Mouse (Mus musculus) heart, postnatal 10 days (tissue): ENCODE data around the gene Ccdc22. TPM values are rescaled to one million over a fixed set of nuclear protein-coding genes. Genes with fewer than 3 reads are reported as not detected.

Experiments used
- DNase-seq, 2 experiments: peaks; one replicate each; pipeline ENCODE4 v3.0.0; 2021
- intact Hi-C: fragments of 180-260 bp; cut with DNase I; formaldehyde crosslinking; loops from one replicate; pipeline ENCODE4 v1.15.1; 2025
- total RNA-seq, 2 experiments: library from RNA; stranded (reverse); gene quantifications; 2 replicates each; pipeline ENCODE4 v1.2.3; 2021

The Ccdc22 gene
- 10 to 100 TPM; 11.4 to 12.4 TPM for total RNA-seq

DNA sequence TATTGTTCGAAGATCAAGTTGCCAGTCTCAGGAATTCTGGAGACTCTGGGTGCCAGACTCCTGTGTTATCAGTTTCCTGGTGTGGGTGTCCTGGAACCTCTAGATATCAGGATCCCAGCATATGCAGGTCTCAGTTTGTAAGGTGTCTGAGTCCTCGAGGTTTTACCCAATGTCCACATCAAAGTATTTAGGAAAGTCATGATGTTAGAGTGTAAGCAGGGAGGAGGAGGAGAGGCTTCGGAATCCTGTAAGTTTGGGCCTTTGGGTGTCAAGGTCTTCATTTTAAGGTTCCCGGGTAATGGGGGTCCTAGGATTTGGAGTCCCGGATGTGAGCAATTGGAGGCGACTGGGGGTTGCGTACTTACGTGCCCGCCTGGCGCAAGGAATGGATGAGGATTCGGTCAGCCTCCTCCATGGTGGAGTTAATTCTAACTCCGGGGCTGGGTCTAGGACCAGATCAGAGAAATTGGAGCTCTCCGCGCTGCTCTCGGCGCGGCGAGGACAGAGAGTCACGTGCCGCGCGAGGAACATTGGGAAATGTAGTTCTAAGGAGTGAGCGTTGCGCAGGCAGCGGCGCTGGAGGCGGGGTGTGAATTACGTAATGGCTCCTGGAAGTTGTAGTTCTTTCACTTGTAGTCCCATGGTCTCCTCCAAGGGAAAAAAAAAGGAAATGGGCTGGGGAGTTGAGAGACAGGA, at the start of gene Ccdc22:
Ccdc22 (minus strand) TSS at position 639 of the 696 bp plus-strand sequence.
- DNase-seq: peak; percentile 87 to 89
- intact Hi-C loops: no loop called here

DNA sequence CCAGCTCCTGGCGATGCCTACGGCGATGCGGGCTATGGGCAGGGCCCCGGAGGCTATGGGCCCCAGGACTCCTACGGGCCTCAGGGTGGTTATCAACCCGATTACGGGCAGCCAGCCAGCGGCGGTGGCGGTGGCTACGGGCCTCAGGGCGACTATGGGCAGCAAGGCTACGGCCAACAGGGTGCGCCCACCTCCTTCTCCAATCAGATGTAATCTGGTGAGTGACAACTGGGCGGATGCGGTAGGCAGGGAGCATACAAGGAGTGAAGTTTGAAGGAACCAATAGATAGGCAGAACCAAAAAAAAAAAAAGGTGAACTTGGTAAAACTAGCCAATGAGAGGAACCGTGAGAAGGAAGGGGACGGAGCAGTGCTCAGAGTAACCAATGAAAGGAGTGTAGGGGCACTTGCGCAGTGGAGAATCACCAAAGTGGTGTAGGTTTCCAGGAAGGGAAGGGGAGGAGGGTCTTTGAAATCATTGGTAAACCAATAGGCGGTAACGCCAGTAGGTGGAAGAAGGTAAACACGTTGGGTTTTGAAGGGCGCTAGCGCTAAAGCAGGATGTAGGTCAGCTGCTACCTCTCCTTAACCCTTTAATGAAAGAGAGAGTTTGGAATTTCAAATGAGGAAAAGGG, 43.5 kb upstream of the Ccdc22 start:
- intact Hi-C loops: loop anchor here (2.0 to 5.0 kb wide), 2 partner anchors 24 to 44 kb away; no protein-coding TSS in a partner anchor
- peak; percentile 83 to 85 for DNase-seq

DNA sequence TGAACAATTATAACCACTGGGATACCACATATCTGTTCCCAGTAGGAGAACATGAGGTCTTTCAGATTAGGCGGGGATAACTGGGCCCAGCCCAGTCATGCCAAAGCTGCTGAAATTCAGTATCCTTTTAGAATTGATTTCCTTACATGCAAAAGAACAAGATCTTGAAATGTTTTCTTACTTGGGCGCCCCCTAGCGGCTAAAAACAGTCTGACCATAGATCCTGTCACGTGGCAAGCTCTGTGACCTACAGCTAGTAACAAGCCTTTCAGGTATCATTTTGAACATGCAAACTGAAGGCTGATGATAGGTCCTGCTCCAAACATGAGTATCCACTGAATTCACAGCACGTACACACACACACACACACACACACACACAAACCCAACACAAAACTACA, 40.0 kb upstream of the Ccdc22 start:
- intact Hi-C loops: loop anchor here (2.0 to 5.0 kb wide), 4 partner anchors 47 to 325 kb away; no protein-coding TSS in a partner anchor
- peak; percentile 69 to 79 for DNase-seq

DNA sequence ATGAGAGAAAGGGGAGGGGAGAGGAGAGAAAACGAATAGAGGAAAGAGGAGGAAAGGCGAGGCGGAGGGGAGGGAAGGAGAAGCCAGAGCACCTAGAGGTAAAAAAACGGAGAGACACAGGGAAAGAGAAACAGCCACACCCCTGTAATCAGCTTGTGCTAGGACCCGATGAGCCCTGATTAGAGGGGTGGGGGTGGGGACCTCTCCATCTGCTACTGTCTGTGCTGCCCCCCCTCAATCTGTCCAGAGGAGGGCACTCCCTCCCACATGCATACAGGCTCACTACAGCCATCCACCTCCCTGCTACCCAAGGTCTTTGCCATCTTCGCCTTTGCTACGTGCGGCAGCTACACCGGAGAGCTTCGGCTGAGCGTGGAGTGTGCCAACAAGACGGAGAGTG, 35.5 kb upstream of the Ccdc22 start:
- intact Hi-C loops: no loop called here
- DNase-seq: no peak

DNA sequence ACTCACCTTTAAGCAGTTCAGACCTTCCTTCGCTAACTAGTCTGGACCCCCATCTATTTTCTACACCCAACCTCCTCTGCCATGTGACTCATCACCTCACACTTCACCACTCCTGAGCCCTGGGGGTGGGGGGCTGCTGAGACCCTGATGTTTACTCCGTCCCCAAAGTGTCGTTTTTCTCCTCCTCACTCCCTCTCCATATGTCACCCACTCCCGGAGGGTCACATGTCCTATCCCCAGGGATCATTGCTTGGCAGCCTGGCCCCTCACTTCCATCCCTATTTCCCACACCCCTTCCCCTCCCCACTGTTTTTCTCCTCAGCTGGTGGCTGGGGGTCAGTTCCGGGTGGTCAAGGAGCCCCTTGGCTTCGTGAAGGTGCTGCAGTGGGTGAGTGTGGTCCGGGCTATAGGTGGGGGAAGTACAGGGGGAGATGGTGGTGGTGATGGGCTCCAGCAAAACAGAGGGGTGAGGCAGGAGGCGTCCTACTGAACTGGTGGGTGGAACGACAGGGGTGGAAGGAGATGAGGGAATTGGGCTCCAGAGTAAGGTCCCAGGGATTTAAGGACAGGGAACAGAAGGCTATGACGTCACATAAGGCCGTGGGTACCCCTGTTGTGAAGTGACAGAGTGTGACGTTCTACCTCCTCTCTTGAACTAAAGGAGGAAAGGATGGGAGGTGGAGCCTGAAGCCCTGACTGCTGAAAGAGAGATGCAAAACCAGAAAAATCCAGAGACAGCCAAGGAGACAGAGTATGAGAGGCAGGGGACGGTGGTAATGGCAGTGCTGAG, 34.4 kb upstream of the Ccdc22 start:
- intact Hi-C loops: no loop called here
- no peak for DNase-seq

DNA sequence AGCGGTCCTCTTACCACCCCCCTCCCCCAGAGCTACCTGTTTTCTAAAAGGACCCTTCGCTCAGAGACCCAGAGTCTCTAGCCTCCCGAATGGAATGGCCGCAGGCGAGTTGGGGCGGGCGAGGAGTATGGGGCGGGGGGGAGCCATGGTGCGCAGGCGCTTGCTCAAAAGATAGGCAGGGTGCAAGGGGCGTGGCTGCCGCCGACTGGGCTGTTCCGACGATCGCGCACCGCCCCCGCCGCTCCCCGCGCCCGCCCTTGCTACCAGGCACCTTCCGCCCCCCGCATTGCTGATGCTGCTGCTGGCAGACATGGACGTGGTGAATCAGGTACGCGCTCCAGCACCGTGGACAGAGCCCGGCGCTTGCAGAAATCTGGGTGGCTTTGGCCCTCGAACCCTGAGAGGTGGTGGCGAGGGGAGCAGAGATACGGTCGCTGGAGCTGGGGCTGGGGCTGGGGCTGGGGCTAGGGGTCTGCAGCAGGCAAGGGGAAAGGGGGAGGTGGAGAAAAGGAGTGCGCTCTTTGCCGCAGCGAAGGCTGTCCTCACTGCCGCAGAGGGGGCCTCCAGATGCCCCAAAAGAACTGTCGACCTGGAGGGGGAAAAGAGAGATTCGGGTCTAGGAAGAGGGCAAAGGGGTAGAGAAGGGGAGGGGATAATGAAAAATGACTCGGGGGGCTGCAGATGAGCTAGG, 33.2 kb upstream of the Ccdc22 start, which contains the start of gene Syp:
Syp (plus strand) TSS at position 71 of the 691 bp plus-strand sequence.
- peak; percentile 60 to 71 for DNase-seq
- intact Hi-C loops: no loop called here

DNA sequence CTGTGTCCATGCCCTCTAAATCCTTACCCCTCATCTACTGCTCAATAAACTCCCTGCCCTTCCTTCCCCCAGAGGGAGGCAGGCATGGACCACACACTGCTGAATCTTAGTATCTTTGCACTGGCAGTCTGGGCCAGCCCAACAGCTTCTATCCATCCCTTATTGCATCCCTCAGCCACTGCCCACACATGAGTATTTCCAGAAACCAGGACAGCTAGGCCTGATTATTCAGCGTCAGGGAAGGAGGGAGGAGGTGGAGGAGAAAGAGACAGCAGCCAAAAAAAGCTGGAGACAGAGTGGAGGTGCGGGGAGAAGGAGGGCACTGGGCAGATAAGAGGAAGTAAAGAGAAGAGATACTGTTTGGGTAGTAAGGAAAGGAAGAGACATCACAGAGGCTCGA, 29.8 kb upstream of the Ccdc22 start:
- no peak for DNase-seq

DNA sequence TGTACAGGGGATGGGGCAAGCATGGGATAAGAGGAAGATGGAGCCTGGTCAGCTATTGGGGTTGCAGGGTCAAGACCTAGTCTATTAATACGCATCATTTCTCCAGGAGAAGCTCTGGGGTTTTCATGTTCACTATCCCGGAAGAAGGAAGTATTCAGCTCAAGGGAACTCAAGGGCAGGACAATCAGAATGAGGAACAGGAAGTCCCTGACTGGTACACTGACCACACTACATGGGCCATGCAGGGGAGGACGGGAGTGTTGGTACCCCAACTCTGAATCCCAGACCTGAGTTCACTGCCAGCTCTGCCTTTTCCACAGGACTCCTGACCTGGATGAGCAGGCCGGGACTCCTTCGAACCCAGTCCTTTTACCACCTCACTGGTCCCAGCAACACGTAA, 27.2 kb upstream of the Ccdc22 start:
- no peak for DNase-seq
- intact Hi-C loops: no loop called here

More for the DNA sequence above, 29.8 kb upstream of the Ccdc22 start:
- intact Hi-C loops: no loop called here

DNA sequence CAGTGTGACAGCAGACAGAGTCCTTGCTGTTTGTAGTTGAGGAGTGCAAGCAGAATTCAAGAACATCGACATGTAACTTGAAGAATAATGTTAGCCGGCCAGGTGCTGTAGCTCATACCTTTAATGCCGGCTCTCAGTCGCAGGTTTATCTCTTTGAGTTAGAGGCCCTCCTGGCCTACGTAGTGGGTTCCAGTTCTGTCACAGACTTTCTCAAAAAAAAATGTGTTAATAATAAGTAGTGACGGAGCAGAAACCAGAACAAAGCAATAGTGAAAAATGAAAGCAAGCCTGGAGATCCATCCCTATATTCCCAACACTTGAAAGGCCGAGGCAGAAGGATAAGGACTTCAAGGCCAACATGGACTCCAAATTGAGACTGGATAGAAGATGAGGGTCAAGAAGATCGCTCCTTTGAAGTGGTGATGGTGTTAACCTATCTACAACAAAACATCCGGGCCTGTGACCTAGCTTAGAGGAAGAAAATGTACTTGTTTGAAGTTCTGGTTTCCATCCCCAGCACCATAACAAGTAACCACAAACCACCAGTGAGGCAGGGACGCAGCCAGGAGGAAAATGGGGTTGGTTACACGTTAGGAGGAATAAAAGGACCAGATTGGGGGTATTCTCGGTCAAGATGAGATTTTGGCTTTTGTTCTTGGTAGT, 12.7 kb upstream of the Ccdc22 start:
- intact Hi-C loops: no loop called here
- DNase-seq: no peak

DNA sequence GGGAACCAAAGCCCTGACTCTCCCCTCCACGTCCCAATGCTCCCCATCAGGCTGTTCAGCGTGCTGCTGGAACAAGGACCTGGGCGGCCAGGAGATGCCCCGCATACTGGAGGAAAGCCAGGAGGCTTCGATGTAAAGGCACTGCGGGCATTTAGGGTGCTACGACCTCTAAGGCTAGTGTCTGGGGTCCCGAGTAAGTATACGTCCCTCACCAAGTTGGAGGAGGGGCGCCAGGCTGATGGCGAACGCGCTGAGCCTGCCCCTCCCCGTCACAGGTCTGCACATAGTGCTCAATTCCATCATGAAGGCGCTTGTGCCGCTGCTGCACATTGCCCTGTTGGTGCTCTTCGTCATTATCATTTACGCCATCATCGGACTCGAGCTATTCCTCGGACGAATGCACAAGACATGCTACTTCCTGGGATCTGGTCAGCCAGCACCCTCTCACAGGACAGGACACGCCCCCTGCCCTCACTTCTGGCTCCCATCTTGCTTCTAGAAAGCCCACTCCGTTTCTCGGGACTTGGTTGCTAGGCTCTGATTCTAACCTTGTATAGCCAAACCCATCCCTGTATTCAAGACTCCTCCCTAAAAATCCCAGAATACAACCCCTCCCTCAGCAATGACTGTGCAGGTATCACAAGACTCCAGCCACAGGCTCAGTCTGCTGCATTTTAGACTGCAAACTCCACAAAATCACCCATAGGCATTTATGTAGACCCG, 5.4 kb upstream of the Ccdc22 start:
- intact Hi-C loops: no loop called here
- DNase-seq: no peak

DNA sequence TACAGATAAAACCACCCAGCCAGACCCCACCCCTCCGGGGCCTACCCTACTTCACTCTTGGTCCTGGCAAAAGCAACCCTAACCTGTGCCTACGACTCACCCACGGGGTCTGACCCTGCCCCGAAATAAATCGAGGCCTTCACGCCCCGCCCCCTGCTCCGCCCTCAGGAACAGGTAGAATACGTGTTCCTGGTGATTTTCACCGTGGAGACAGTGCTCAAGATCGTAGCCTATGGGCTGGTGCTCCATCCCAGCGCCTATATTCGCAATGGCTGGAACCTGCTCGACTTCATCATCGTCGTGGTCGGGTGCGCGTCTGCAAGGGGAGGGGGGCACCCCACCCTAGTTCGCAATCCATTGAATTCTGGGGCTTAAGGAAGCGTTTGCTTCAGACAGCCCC, 4.7 kb upstream of the Ccdc22 start:
- intact Hi-C loops: no loop called here
- no peak for DNase-seq

DNA sequence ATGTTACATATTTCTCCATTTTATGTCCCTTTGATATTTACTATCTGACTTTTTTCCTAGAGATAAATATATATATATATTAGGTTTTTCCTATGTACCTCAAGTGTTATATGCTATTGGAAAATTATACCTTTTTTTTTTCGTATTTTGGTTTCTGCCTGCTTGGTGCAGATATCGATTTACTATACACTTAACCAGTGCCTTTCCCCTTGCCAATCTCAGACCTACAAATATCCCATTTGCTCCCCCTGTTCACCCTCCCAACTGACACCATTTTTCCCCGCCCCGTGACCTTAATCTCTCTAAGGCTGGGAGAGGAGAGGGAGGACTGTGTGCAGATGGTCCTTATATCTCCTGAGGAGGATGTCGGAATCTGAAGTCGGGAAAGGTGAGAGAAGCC, 1.5 kb upstream of the Ccdc22 start, which contains the start of gene Cacna1f:
Cacna1f (plus strand) TSS at position 301 of the 400 bp plus-strand sequence.
- intact Hi-C loops: no loop called here

DNA sequence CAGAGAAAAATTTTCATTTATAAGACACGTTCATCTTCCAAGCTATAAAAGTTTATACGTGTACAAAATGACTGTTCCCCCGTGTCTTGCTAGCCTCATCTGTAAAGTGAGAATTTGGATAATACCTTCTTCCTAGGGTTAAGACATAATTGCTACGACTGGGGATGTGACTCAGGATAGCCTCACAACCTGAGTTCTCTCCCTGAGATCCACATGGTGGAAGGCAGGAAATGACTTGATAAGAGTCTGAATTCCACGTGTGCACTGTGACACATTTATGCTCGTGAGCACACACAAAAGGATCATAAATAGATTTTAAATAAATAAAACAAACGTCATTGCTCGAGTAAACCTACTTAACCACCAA, 241 bp upstream of the Ccdc22 start:
- intact Hi-C loops: no loop called here
- no peak for DNase-seq

More for the DNA sequence above, 1.5 kb upstream of the Ccdc22 start, which contains the start of gene Cacna1f:
- no peak for DNase-seq

DNA sequence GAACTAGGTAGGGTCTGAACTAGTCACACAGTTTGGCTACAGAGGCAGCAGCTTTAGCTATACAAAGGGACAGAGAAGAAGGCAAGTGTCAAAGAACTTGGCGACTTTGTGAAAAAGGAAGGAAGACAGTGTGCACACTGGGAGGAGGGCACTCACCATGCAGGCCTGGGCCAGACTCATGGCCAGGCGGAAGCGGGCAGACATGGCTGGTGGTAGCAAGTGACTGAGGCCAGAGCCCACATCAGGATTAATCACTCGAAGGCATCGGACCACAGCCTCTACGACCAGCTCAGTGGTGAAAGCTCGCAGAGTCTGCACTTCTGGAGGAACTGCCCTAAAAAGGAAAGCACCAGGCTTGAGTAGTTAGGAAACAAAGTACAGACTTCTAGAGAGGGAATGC, 1.3 kb downstream of the Ccdc22 start:
- intact Hi-C loops: no loop called here
- no peak for DNase-seq

DNA sequence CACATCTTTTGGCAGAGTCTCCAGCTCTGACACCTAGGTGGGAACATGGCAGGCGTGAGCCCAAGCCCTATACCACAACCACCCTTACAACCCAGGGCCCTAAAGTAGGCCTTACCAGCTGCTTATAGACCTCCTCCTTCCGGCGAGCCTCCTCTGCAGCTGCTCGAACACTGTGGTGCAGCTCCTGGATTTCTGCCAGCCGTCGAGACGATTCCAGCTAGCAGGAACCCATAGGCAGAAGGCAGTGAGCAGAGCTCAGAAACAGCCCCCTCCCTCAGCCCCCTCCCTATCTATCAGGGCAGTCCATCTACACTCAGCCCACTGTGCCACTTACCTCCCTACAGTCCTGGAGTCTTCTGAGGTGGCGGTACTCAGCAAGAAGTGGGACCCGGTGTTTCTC, 9.9 kb downstream of the Ccdc22 start:
- no peak for DNase-seq
- intact Hi-C loops: no loop called here

DNA sequence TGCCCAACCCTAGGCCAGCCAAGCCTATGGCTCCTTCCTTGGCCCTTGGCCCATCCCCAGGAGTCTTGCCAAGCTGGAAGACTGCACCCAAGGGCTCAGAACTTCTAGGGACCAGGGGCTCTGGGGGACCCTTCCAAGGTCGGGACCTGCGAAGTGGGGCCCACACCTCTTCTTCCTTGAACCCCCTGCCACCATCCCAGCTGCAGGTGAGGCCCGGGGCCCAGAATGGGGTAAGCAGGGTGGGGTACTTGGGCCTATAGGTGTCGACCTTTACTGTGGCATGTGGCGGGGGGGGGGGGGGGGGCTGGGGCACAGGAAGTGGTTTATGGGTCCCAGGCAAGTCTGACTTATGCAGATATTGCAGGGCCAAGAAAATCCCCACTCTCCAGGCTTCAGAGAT, 19.0 kb downstream of the Ccdc22 start:
- intact Hi-C loops: no loop called here
- DNase-seq: no peak

DNA sequence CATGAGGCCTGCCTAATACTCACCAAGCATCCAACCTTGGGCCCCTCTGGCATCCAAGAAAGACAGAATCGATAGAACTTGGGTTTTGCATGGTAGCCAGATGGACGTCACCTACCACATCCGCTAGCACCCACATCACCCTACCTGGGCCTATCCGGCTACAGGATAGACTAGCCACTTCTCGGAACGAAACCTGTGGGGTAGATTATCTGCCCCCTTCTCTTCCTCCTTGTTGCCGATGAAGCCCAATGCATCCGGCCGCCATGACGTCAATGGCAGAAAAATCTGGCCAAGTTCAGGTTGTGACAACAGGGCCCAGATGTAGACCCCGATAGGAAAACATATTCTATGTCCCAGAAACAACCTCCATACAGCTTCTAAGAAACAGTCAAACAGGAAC, 21.4 kb downstream of the Ccdc22 start:
- DNase-seq: no peak
- intact Hi-C loops: no loop called here

DNA sequence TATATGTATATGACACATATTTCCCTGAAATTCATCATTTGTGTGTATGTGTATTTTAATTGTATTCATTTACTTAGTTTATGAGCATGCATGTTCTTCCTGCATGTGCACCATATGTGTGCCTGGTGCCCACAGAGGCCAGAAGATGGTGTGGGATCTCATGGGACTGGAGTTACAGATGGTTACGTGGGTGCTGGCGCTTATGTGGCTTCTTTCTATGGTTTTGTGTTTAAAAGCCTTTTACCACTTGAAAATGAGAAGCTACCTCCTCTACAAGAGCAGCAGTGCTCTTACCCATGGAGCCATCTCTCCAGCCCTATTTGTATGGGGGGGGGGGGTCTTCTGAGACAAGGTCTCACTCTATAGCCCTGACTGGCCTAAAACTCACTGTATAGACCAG, 24.2 kb downstream of the Ccdc22 start:
- DNase-seq: no peak
- intact Hi-C loops: no loop called here

DNA sequence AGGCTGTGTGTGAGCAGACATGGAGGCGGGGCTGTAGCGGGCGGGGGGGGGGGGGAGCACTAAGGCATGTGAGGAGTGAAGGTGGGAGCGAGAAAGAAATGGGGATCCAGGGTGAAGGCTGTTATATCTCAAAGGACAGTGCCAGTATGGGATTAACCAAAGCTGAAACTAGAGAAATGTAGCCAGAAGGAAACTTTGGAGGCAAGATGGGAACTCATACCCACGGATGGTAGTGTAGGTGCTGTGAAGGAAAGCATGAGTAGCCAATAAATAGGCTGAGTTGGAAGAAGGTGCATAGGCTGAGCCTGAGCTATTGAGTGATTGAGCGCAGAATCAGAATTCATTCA, 30.5 kb downstream of the Ccdc22 start:
- no peak for DNase-seq
- intact Hi-C loops: loop anchor here (10.0 kb wide), 1 partner anchor 120 kb away; the partner anchor contains the start of gene Gpkow
